Mouse (Mus musculus) layer of hippocampus, adult 2 months (tissue): Measurements from ENCODE around the gene Tmem135. TPM values are rescaled to one million over a fixed set of nuclear protein-coding genes. Genes with fewer than 3 reads are reported as not detected.
"Not testable (repeated sequence)": the region's sequence is repeated elsewhere in the genome, so short reads cannot be mapped to it uniquely, and the experiment has no call there.

Source experiments
- DNase-seq, 2 experiments: peaks; one replicate each; pipeline ENCODE4 v3.0.0; 2022; ENCODE audit warnings: low spot score in 2 of 2
- H3K27ac ChIP-seq: fragments of 200-600 bp; 2 replicates; pipeline ENCODE4 v1.8.1; 2022
- H3K4me3 ChIP-seq: fragments of 200-600 bp; 2 replicates; pipeline ENCODE4 v1.8.1; 2022; ENCODE audit warnings: mild to moderate bottlenecking
- CTCF ChIP-seq: fragments of 200-600 bp; conservative IDR thresholded peaks from 2 replicates; pipeline ENCODE4 v1.8.1; 2022; ENCODE audit warnings: antibody characterized with exemption, mild to moderate bottlenecking, moderate library complexity
- total RNA-seq, 2 experiments: library from RNA; stranded (reverse); gene quantifications; 2 replicates each; pipeline ENCODE4 v1.2.3; 2021

The Tmem135 gene
- total RNA-seq, 2 experiments from 2014 or later, result 73.3 to 74.1 TPM

DNA sequence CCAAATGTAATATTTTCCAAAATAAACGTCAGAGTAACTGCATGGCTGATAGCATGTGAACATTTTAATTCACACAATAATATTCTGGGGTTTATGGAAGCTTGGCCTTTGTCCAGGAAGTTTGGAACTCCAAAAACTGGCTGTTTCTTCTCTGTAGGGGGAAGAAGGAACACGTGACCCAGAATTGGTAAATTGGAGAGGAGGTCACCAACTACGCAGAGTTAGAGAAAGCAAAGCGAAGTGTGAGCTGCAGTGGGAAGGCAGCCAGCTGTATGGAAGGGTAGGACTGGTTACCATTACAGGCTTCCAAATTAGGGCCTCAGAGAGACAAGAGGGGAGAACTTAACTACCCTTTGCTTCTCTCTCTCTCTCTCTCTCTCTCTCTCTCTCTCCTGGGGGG lies 47.7 kb downstream of the Tmem135 start:
- Histone ChIP-seq H3K4me3 (no peak overlapping the region), H3K27ac (no peak overlapping the region)
- DNase-seq, result no peak
- TF ChIP-seq CTCF, result no peak

DNA sequence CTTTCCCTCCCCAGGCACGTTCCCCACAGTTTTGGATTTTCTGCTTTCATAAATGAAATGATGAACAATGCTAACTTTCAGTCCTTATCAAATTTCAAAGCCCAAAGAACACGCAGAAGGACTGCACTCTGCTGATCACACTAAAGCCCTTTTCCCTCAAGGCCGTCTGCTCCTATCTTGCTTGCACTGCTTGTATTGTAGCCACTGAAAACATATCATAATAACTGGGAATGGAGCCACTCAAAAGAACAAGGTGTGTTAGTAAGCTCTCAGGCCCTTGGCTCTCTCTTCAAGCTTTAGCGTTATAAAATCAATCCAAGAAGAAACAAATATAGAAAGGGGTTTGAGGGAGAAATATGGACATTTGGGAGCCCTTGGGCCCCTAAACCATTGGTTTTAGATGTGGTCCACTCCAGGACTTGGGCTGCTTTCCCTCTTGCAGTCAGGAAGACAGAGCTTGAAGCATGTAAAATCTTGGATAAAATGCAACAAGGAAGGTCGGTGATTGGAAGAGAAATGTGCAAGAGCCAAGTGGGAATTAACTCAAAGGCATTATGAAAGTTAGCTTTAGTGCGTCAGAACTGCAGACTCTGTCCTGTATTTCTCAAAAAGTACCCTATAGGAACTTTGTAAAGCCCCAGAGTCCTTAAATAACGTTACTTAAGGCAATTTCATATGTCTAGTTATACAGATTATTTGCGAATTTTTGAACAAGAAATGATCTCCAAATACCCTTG lies 48.3 kb downstream of the Tmem135 start:
- TF ChIP-seq CTCF, result no peak
- no peak for DNase-seq
- Histone ChIP-seq H3K4me3 (no peak overlapping the region), H3K27ac (no peak overlapping the region)

DNA sequence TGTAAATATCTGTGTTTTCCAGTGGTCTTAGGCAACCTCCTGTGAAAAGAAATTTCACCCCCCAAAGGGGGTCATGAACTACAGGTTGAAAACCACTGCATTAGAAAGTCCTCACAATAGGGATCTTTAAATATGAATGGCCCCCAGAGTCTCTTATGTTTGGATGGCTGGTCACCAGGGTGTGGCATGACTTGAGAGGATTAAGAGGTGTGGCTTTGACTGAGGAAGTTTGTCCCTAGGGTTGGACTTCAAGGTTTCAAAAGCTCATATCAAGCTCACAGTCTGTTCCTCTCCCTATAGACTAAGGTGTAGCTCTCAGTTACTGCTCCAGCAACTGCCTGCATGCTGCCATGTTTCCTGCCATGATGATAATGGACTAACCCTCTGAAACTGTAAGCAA lies 62.0 kb downstream of the Tmem135 start:
- Histone ChIP-seq H3K4me3 (no peak overlapping the region), H3K27ac (no peak overlapping the region)
- no peak for TF ChIP-seq CTCF
- no peak for DNase-seq

DNA sequence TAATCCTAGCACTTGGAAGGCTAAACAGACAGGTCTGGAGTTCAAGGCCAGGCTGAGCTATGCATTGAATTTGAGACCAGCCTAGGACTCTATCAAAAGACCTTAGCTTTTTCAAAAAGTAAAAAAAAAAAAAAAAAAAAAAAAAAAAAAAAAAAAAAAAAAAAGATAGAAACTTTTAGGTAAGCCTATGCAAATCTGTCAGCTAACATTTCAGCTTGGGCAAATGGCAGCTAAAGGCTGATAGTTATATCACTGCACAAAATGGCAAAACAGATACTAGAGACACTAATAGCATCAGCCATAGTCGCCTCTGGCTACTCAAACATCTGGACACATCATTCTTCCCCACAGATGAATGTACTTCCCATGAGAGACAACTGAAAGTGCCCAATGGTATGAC lies 64.2 kb downstream of the Tmem135 start:
- DNase-seq, result no peak
- H3K27ac ChIP-seq, result 0 out of 2 replicates have a peak overlapping the region, but pooled peaks have one; percentile 94
- no peak for TF ChIP-seq CTCF
- no peak overlapping the region for H3K4me3 ChIP-seq

DNA sequence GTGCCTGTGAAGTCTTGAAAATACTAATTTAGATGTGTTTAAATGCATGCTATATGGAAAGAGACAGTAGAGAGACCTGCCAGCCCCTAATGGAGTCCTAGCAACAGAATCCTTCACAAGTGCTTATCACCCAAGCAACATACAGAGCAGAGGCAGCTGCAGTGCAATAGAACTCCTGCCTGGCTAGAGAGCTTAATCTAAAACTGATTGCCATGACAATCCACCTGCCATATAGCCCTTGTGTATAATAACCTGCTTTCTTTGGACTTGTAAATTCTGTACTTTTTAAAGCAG lies 64.9 kb downstream of the Tmem135 start:
- H3K27ac ChIP-seq, result peak overlapping the region; percentile 94
- no peak for DNase-seq
- no peak for TF ChIP-seq CTCF

DNA sequence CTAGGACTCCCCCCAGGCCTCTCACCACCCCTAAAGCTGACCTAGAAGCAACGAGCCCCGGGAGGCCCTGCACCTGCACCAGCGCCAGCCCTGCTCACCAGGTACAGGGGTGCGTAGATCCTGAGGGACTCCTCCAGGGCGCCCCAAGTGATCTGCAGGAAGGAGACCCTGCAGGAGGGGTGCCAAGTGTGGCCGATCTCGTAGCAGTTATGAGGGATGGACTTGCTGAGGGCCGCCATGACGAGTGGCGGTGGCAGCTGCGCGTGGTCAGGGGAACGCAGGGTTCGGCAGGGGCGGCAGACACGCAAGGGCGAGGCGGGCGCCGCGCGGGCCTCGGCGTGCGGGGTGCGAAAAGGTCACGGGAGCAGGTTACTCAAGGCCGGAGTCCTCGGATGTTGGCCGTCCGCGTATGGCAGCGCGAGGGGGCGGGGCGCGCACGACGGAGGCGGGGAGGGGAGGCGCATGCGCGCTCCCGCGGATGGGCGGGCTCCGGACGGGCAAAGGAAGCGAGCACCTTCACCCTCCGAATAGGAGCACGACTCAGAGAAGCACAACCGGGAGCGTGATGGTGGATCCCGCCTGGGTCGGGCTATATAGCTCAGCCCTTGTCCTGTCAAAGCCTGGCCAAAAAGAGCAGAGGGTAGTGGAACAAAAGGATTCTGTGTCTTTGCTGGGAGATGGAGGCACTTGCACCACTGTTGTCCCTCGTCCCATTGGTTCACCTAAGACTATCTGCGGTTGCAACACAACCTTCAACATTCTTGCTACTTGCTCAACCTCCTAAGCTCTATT lies 65.5 kb downstream of the Tmem135 start:
- TF ChIP-seq CTCF, result no peak
- Histone ChIP-seq H3K27ac (peak overlapping the region; percentile 94), H3K4me3 (peak overlapping the region; percentile 61)
- DNase-seq, result peak; percentile 92 to 93

More for the DNA sequence above, 64.9 kb downstream of the Tmem135 start:
- H3K4me3 ChIP-seq, result peak overlapping the region; percentile 61

DNA sequence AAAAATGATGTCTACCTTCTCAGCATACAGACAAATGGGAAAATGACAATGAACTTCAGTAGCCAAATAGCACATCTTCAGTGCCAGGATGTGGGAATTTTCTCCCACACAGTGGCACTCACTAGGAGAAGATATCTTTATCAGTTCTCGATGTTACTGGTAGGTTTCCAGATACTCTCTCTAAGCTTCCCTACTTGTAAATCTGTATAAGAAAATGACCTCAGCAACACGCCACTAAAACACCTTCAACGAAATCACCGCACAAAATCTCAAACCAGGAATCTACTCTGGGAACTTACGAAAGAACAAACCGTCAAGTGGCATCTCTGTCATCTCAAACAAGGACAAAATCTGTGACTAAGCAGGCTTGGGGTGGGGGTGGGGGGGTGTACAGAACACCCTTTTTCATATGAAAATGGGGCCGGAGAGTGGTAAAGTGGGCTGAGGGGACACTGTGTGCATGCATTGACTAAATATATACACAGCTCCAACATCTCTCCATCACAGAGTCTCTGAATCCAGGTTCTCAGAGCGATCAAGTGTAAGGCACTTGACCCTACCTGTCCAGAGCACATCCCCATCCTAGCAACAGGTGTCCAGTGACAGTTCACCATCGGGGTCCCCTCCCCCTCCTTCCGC lies 66.2 kb downstream of the Tmem135 start:
- H3K27ac ChIP-seq, result peak overlapping the region; percentile 94
- peak overlapping the region; percentile 61 for H3K4me3 ChIP-seq
- DNase-seq, result no peak
- no peak for TF ChIP-seq CTCF

DNA sequence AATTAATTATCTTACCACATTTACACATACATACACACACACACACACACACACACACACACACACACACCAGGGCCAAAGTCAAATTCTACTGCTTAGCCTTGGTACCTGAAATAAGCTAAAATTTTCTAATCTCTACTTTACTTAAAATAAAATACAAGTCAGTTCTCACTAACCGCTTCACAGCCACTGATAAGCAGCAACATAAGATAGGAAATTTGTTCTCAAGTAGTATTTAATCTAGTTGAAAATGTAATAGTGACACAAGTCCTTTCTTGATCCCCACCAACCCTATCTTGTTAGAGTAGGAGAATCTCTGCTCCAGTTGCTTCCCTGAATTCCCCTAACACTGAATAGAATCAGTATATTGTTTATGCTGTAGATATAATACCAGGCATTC lies 67.6 kb downstream of the Tmem135 start:
- Histone ChIP-seq H3K27ac (no peak overlapping the region), H3K4me3 (peak overlapping the region; percentile 61)
- DNase-seq, result no peak
- TF ChIP-seq CTCF, result no peak

DNA sequence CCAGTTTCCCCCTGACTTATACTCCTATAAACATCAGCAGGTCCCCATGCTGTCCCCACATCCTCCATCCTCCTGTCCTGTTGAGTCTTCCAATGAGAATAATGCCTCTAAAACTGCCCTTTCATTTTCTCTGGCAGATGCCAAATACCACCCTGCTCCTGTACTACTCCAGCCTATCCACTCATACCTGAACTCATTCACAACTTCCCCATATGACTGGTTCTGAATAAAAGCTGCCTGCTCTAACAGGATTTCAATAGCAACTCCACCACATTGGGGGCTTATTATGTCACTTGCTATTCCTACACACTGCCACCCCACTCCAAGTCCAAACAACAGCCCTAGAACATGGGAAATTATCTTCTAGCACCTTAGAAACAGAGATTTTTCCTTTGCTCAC lies 68.7 kb downstream of the Tmem135 start:
- no peak for TF ChIP-seq CTCF
- Histone ChIP-seq H3K27ac (no peak overlapping the region), H3K4me3 (no peak overlapping the region)
- DNase-seq, result no peak

DNA sequence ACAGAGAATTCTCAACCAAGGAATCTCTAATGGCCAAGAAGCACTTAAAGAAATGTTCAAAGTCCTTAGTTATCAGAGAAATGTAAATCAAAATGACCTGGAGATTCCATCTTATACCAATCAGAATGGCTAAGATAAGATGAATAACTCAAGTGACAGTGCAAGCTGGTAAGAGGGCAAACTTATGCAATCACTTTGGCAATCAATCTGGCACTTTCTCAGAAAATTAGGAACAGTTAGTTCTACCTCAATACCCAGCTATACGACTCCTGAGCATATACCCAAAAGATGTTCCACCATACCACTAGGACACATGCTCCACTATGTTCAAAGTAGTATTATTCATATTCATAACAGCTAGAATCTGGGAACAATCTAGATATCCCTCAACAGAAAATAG lies 74.1 kb downstream of the Tmem135 start:
- no peak for DNase-seq
- no peak for TF ChIP-seq CTCF
- Histone ChIP-seq H3K4me3 (no peak overlapping the region), H3K27ac (no peak overlapping the region)

DNA sequence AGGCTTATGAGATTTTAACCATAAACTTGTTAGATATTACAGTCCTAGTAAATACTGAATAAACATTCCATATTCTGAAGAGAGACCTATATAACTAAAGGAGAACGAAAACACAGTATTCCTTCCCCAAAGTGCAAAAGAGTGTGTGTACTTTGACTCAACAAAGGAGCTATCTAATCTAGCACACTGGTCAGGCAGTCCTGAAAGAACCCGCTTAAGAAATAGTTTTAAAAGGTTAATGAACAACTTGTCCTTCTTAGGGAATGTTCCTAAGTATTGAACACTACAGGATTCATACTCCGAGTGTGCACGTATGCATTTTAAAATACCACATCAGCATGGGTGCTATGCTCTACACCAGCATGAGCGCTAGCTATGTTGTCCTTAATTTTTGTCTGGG lies 76.3 kb downstream of the Tmem135 start:
- no peak overlapping the region for H3K27ac ChIP-seq
- no peak overlapping the region for H3K4me3 ChIP-seq
- no peak for DNase-seq
- TF ChIP-seq CTCF, result no peak

DNA sequence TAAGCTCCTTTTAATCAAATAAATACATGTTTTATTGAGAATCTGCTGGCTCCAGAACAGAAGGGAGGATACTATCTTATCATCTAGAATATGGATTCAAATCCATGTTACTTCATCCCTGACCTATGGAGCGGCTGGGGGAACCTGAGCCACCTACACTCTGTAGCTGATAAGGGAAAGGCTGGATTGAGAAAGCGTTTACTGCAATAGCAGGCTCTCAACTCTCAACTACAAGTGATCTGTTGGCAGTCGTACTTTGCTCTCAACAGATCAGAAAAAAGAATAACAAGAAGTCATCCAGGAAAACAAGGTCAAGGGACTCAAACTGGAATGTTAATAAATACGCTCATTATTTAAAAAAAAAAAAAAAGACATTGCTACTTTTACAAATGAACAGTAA lies 77.3 kb downstream of the Tmem135 start:
- no peak for TF ChIP-seq CTCF
- no peak overlapping the region for H3K27ac ChIP-seq
- DNase-seq, result no peak
- no peak overlapping the region for H3K4me3 ChIP-seq

DNA sequence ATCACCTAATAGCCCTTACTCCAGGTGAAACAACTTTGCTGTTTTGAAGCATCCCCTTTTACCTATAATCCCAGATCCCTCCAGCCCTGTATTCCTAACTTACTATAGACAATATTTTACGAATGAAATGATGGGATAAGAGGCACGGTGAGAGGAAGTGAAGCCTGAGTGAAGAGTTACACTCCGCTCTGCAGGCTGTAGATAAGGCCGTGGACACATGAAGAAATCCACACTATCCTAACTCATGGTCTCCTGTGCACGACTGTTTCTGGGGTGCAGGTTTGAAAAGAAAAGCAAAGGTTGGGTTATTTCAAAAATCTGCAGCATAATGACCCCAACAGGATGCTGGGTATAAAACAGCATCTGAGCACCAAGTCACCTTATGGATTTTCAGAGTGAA lies 77.8 kb downstream of the Tmem135 start:
- Histone ChIP-seq H3K4me3 (no peak overlapping the region), H3K27ac (no peak overlapping the region)
- no peak for TF ChIP-seq CTCF
- DNase-seq, result no peak

DNA sequence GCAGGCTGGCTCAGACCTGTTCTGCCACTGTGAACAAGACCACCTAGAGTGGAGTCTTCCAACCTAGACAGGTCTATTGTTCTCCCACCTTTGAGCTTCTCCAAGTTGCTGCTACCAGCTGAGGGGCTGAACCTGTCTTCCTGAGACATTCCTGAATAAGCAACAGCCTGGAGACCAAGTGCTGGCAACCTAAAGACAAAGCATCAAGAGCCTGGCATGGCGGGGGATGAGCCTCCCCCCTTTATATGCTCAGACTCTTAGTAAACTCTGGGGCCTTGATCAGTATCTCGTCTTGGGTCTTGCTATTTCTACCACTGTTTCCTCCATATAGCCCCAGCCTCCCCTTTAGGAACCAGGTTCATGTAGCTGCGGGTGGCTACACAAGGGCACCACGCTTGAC lies 81.3 kb downstream of the Tmem135 start:
- not testable (repeated sequence) for H3K27ac ChIP-seq, DNase-seq

More for the DNA sequence above, 81.3 kb downstream of the Tmem135 start:
- H3K4me3 ChIP-seq, result not testable (repeated sequence)
